Mouse (Mus musculus) frontal cortex, adult 2 months (tissue): ENCODE data around the gene Tspan9. TPM values are rescaled to one million over a fixed set of nuclear protein-coding genes. Genes with fewer than 3 reads are reported as not detected.
A peak's percentile ranks its signal among the peaks of the same experiment; 100 is the strongest.

Source experiments
- DNase-seq, 2 experiments: peaks; one replicate each; pipeline ENCODE4 v3.0.0; 2022; ENCODE audit warnings: low spot score in 1 of 2; ENCODE audit errors: extremely low spot score in 1 of 2
- polyA plus RNA-seq: library from polyadenylated mRNA; depleted of rRNA; stranded (reverse); fragments of >200 nt; gene quantifications from 2 replicates; pipeline ENCODE4 v1.2.3, GENCODE M21; 2012; rRNA removed

Gene Tspan9
- 56.9 and 60.6 TPM in 2 replicates for polyA plus RNA-seq

GRCm38 (mm10) chr6:128143390-128144020, at the start of gene Tspan9:
Gene Tspan9, minus strand, starts transcription at chr6:128143594.
- peak in 1 of 2 experiments; percentile 50 for DNase-seq

- DNase-seq, result peak in 1 of 2 experiments; percentile 22
Observed at GRCm38 (mm10) chr6:128183521-128183920, 40.1 kb upstream of the Tspan9 start.

DNA sequence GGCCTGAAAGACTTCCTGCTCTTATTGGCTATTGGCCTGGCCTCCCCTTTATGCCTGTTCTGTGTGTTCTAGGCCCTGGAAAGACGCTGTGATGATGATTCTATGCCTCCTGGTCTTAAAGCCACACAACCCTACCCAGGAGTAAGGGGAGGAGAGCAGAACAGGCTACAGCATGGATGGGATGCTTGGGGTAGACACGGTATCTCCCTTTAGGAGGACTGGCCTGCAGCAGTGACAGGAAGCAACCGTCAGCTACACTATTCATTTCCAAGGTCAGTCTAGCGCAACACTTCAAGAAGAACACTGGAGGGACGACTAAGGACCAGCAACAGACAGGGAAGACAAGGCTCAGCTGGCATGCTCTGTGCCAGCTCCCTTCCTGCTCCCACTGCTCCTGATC, 37.8 kb upstream of the Tspan9 start:
- no peak for DNase-seq

GRCm38 (mm10) chr6:128179651-128180050, 36.3 kb upstream of the Tspan9 start:
- no peak for DNase-seq

GRCm38 (mm10) chr6:128179247-128179646, 35.9 kb upstream of the Tspan9 start:
- no peak for DNase-seq

DNA sequence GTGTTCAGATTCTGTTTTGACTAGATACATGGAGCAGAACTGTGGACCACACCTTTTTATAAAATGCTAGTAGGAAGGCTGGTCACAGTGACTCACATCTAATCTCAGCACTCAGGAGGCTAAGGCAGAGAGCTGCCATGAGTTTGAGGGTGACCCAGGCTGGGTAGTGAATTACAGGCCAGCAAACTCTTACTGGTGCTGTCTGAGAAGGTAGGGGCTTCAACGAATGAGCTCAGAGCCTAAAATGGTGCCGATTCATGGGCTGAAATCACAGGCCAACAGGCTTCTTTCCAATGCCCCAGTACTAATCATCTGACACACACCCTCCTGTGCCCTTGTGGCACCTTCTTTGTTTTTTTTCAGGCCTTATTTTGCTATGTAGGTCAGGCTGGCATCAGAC, 35.3 kb upstream of the Tspan9 start:
- DNase-seq, result no peak

- peak in 1 of 2 experiments; percentile 47 for DNase-seq
Observed at GRCm38 (mm10) chr6:128168785-128169679, 25.6 kb upstream of the Tspan9 start.

DNA sequence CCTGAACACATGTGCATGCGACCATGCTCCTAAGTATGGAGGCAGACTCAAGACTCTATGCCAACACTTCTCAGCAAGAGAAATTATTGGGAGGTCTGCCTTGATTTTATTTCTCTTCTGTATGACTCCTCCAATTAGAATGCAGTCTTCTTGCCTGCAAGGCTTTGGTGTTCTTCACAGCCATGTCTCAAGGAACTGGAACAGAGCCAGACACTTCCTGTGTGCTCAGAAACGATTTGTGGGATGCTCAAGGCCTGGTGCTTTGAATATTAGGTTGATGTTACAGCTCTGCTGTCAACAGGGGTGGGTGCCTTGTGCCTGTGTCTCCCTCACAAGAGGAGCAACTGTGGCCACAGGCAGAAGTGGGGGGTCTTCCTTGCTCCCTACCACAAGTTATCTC, 22.2 kb upstream of the Tspan9 start:
- peak in 1 of 2 experiments; percentile 42 for DNase-seq

- DNase-seq, result no peak
Observed at GRCm38 (mm10) chr6:128164632-128165031, 21.2 kb upstream of the Tspan9 start.

- DNase-seq, result peak in 1 of 2 experiments; percentile 66
Observed at GRCm38 (mm10) chr6:128159092-128159491, 15.7 kb upstream of the Tspan9 start.

DNA sequence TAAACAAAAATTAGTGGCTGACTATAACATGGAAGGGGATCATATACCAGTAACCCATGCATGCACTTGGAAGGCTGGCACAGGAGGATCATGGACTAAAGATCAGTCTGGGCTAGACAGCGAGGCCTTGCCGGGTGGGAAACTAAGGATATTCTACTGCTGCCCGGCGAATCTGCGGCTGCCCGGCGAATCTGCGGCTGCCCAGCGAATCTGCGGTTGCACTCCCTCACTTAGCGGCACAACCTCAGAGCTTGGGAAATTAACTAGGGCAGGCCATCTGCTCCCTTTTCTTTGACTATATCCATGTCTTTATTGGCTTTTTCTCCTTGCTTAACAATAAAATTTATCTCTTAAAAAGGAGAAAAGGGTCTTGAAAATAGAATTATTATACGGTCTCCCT, 14.6 kb upstream of the Tspan9 start:
- DNase-seq, result no peak

GRCm38 (mm10) chr6:128156476-128156875, 13.1 kb upstream of the Tspan9 start:
- DNase-seq, result no peak

DNA sequence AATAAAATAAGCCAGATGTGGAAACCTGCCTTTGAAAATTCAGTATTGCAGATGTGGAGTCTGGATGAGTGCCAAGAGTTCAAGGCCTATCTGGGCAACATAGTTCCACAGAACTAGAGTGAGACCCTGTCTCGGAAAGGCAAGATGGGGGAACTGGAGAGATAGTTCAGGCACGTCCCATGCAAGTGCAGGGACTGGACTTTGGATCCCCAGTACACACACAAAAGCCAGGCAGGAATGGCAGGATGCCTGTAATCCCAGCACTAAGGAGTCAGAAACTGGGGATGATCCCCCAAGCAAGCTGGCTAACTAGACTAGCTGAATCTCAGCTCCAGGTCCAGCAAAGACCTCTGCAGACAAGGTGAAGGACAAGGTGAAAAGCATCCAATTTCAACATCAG, 12.5 kb upstream of the Tspan9 start:
- no peak for DNase-seq

GRCm38 (mm10) chr6:128145765-128146164, 2.4 kb upstream of the Tspan9 start:
- peak in 1 of 2 experiments; percentile 78 for DNase-seq

DNA sequence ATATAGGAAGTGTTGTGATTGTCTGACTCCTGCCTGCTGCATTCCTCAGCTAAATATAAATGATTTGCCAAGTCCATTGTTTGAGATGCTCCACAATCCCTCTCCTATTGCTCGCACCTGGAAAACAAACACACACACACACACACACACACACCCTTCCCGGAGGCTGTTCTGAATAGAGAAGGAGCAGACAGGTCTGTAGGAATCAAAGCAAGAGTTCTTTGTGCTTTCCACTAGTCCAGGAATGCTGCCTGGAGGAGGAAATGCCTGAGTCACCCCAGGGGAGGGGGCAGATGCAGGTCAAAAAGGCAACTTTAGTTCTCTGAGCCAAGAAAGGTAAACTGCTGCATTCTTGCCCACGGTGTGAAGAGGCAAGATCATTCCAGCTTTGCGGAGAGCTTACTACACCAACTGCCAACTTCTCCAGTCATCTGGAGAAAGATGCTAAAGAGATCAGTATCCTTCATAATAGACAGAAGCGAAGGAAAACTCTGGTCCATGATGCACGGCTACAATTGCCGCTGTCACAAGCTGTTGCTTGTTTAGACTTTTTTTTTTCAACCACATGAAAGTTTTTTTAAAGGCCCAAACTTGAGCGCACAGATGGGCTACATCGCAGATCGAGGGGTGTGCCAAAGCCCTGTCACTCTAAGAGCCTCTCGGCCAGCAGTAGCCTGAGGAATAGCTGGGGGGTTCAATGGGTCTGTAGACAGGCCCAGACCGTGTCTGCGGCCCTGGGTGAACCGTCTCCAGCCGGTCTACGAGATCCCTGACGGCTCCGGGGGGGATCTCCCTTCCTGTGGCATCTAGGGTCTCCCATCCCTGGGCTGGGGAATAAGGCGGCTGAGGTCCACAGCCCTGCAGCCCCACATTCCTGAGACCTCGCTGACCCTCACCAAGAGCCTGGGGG, 770 bp downstream of the Tspan9 start:
- DNase-seq, result no peak

GRCm38 (mm10) chr6:128140724-128141123, 2.7 kb downstream of the Tspan9 start:
- no peak for DNase-seq

DNA sequence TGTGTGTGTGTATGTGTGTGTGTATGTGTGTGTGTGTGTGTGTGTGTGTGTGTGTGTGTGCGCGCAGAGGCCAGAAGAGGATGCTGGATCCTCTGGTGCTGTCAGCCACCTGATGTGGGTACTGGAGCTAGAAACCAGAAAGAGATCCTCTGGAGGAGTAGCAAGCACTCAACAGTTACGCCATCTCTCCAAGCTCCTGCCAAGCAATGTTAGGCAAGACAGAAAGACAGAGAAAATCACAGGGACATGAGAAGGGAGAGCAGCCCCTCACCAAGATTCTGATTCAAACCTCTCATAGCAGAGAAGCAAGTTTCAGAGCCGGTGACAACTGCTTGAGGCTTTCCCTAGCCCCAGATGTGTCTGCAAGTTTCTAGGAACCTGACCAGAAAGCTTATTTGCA, 5.5 kb downstream of the Tspan9 start:
- DNase-seq, result no peak

GRCm38 (mm10) chr6:128136654-128137053, 6.7 kb downstream of the Tspan9 start:
- DNase-seq, result no peak

DNA sequence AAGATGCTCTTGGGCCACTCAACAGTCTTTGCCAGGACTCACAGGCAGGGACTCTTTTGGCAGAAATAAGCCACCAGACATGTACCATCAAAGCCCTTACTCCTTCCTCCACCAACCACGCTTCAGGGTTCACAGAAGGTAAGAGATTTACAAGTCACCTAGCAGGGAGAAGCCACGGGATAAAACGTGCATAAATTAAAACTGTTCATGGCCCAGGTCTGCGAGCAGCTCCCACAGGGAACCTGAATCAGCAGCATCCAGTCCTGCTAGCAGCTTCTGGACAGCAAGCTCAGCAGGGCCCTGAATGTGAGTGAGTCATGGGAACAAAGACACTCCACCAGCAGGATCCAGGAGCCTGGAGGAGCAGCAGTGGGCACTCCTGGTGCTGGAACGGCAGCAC, 7.9 kb downstream of the Tspan9 start:
- DNase-seq, result no peak

GRCm38 (mm10) chr6:128135006-128135405, 8.4 kb downstream of the Tspan9 start:
- DNase-seq, result no peak
